Mouse (Mus musculus) megakaryocyte-erythroid progenitor cell, adult 5 weeks (primary cell): ENCODE measurements around the gene Mthfr. TPM values are rescaled to one million over a fixed set of nuclear protein-coding genes. Genes with fewer than 3 reads are reported as not detected.

Source experiments
- polyA plus RNA-seq: library from polyadenylated mRNA; stranded (reverse); fragments of >175 nt; gene quantifications from 2 replicates; pipeline ENCODE4 v1.2.3, GENCODE M21; 2012

Mthfr gene
- polyA plus RNA-seq = 6.8 and 8.6 TPM in 2 replicates

DNA sequence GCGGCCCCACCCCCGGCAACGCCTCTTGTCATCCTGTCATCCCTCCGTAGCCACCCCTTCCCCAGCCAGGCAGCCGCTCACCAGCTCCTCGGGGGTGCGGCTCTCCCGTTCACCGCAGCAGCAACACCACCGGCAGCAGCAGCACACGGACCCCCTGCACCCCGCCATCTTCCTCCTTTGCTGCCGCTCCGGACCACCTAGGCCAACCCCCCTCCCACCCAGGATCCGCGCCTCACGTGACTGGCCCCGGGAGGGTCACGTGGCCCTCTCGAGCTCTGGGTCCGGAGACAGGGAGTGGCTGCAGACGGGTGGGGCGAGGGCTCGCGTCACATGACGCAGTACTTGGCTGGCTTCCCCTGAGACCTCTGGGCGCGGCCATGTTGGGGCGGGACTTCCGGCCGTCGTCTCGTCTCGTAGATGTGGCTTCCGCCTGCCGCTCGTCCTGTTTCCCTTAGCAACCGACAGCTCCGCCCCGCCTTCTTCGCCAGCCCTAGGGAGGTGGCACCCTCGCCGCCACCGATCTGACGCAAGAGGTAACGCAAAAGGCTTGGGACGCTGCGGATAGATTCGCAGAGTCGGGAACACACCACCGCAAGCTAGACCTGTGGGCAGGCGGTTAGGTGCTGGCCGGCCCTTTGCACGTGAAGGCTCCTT, at the start of gene Mthfr, which contains the start of gene Clcn6:
Gene Mthfr (plus strand): TSS at position 478 of the 654 bp plus-strand sequence.
Gene Clcn6 (minus strand): TSS at position 222 of the 654 bp plus-strand sequence.

GRCm38 (mm10) chr4:148000202-148000772, 38.6 kb upstream of the Mthfr start, which contains the start of gene Nppa:
Nppa (plus strand) TSS chr4:148000722.

GRCm38 (mm10) chr4:148087907-148088527, 49.1 kb downstream of the Mthfr start, which contains the start of gene Agtrap:
Agtrap (minus strand) TSS chr4:148088031.

Other genes with a start within 250 kb of the Mthfr start
- gene Zfp984, start 229.3 kb upstream of the Mthfr start, polyA plus RNA-seq = 0.87 and 1.5 TPM in 2 replicates
- gene Zfp933, start 190.7 kb upstream of the Mthfr start, polyA plus RNA-seq = 0.10 and 0.19 TPM in 2 replicates
- 74.9 and 75.5 TPM in 2 replicates for gene Miip, start 170.3 kb upstream of the Mthfr start, polyA plus RNA-seq
- gene Fv1, start 170.1 kb upstream of the Mthfr start, polyA plus RNA-seq = 0.31 and 0.38 TPM in 2 replicates
- 23.8 and 25.0 TPM in 2 replicates for gene Mfn2, start 134.4 kb upstream of the Mthfr start, polyA plus RNA-seq
- 7.7 and 10.8 TPM in 2 replicates for gene Plod1, start 102.3 kb upstream of the Mthfr start, polyA plus RNA-seq
- gene 2510039O18Rik, start 98.2 kb upstream of the Mthfr start, polyA plus RNA-seq = 106 and 121 TPM in 2 replicates
- gene Nppb, start 53.3 kb upstream of the Mthfr start, polyA plus RNA-seq = not detected in 2 replicates
- gene Nppa, start 38.4 kb upstream of the Mthfr start, polyA plus RNA-seq = not detected in 2 replicates
- gene Clcn6, start 256 bp upstream of the Mthfr start, polyA plus RNA-seq = 2.4 and 3.4 TPM in 2 replicates
- gene Agtrap, start 49.0 kb downstream of the Mthfr start, polyA plus RNA-seq = 14.0 and 17.8 TPM in 2 replicates
- 22.5 and 23.9 TPM in 2 replicates for gene Mad2l2, start 91.3 kb downstream of the Mthfr start, polyA plus RNA-seq
- 0.04 and 0.10 TPM in 2 replicates for gene Draxin, start 91.6 kb downstream of the Mthfr start, polyA plus RNA-seq
- 18.9 and 19.8 TPM in 2 replicates for gene Fbxo6, start 113.1 kb downstream of the Mthfr start, polyA plus RNA-seq
- 4.3 and 6.0 TPM in 2 replicates for gene Fbxo44, start 121.4 kb downstream of the Mthfr start, polyA plus RNA-seq
- gene Fbxo2, start 121.5 kb downstream of the Mthfr start, polyA plus RNA-seq = 0.13 and 0.15 TPM in 2 replicates
- gene Disp3, start 248.9 kb downstream of the Mthfr start, polyA plus RNA-seq = not detected in 2 replicates